Mouse (Mus musculus) heart, postnatal 0 days (tissue): ENCODE data around the gene Mid1. TPM values are rescaled to one million over a fixed set of nuclear protein-coding genes. Genes with fewer than 3 reads are reported as not detected.

ENCODE experiments used
- ATAC-seq: fragments of 200-750 bp; cut with Nextera tagmentation; 2 replicates; pipeline ENCODE4 v1.8.0; 2017; ENCODE audit warnings: low read depth, moderate number of reproducible peaks, moderate library complexity; ENCODE audit not compliant: insufficient read depth
- DNase-seq: peaks from one replicate; pipeline ENCODE4 v3.0.0-alpha.2; 2016; ENCODE audit warnings: low spot score
- H3K27ac ChIP-seq: fragments of 300-500 bp; sonication (generic); 2 replicates; pipeline ENCODE4 v1.5.1; 2014; ENCODE audit warnings: low read depth, mild to moderate bottlenecking
- H3K27me3 ChIP-seq: fragments of 300-500 bp; sonication (generic); 2 replicates; pipeline ENCODE4 v1.6.1; 2014; ENCODE audit warnings: low read length, mixed read lengths; ENCODE audit not compliant: control insufficient read depth, insufficient read depth
- H3K36me3 ChIP-seq: fragments of 300-500 bp; sonication (generic); replicated peaks from 2 replicates; pipeline ENCODE4 v1.6.1; 2014; ENCODE audit warnings: low read length, mixed read lengths; ENCODE audit not compliant: control insufficient read depth, insufficient read depth
- H3K4me1 ChIP-seq: fragments of 300-500 bp; sonication (generic); 2 replicates; pipeline ENCODE4 v1.6.1; 2014; ENCODE audit warnings: antibody characterized with exemption; ENCODE audit not compliant: control insufficient read depth, insufficient read depth
- H3K4me2 ChIP-seq: fragments of 300-500 bp; sonication (generic); 2 replicates; pipeline ENCODE4 v1.6.1; 2014; ENCODE audit warnings: low read depth, mild to moderate bottlenecking, low read length, moderate library complexity
- H3K4me3 ChIP-seq: fragments of 300-500 bp; sonication (generic); 2 replicates; pipeline ENCODE4 v1.5.1; 2014; ENCODE audit warnings: low read depth, low read length
- H3K9ac ChIP-seq: fragments of 300-500 bp; sonication (generic); replicated peaks from 2 replicates; pipeline ENCODE4 v1.6.1; 2014; ENCODE audit warnings: low read depth, low read length, mixed read lengths
- H3K9me3 ChIP-seq: fragments of 300-500 bp; sonication (generic); replicated peaks from 2 replicates; pipeline ENCODE4 v1.6.1; 2016; ENCODE audit warnings: low read length; ENCODE audit not compliant: control insufficient read depth
- CTCF ChIP-seq: IDR thresholded peaks from 2 replicates; pipeline ENCODE4 v1.5.1; 2016; ENCODE audit warnings: antibody characterized with exemption, control low read depth, low read depth
- EP300 ChIP-seq: IDR thresholded peaks from 2 replicates; pipeline ENCODE4 v1.6.1; 2016; ENCODE audit warnings: antibody characterized with exemption, low read depth
- WGBS: fragments of 180-500 bp; shearing (Covaris S2); extraction: QIAGEN DNeasy Blood & Tissue Kit; methylation state at CpG from one replicate; pipeline ENCODE4 v1.1.7; 2014; 5-methylcytosine and 5-hydroxymethylcytosine counted together
- polyA plus RNA-seq: library from polyadenylated mRNA; unstranded; fragments of >200 nt; fragmentation: Nextera tagmentation; extraction: Ambion mirVana; gene quantifications from 2 replicates; pipeline ENCODE4 v1.2.1, GENCODE M21; 2015
- total RNA-seq: library from RNA; depleted of rRNA; stranded (reverse); fragments of >200 nt; gene quantifications from 2 replicates; pipeline ENCODE4 v1.2.3, GENCODE M21; 2014; ENCODE audit warnings: low replicate concordance; rRNA removed

Gene Mid1
- total RNA-seq (10.6 TPM in 2 replicates), polyA plus RNA-seq (2.8 and 2.9 TPM in 2 replicates)

DNA sequence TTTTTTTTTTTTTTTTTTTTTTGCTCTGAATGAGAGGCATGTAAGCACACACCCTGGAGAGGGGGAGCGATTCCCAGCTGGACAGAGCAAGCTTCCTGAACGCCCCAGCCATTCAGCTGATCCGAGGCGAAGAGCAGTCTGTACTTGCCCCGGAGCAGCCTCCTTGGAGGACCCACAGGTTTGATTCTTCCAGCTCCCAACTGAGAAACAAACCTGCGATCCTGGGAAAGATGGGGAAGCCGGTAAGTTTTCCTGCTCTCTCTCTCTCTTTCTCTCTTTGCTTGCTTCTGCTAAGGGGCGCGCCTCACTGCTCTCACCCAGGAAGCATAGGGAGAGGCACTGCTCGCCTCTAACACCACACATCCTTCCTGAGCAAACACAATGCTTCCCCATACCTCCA is at the start of gene Mid1:
TSS of gene Mid1 (plus strand) at position 69 of the 400 bp plus-strand sequence.
- peak; percentile 81 for ATAC-seq
- H3K4me3 ChIP-seq = peak within 1 kb of the TSS; percentile 51
- peak within 1 kb of the TSS; percentile 54 for H3K9ac ChIP-seq
- no peaks in the 10 kb centered on the region for H3K9me3 ChIP-seq
- no peaks in the 10 kb centered on the region for H3K27me3 ChIP-seq
- H3K4me2 ChIP-seq = peak within 1 kb of the TSS; percentile 56
- peak within 1 kb of the TSS; percentile 63 for H3K27ac ChIP-seq
- H3K4me1 ChIP-seq = no peaks in the 10 kb centered on the region
- WGBS = 10% methylated on average over 10 of the region's 10 CpGs
- peak; percentile 22 for DNase-seq
- no peaks in the 10 kb centered on the region for H3K36me3 ChIP-seq
- TF ChIP-seq CTCF (no peak), EP300 (no peak)

DNA sequence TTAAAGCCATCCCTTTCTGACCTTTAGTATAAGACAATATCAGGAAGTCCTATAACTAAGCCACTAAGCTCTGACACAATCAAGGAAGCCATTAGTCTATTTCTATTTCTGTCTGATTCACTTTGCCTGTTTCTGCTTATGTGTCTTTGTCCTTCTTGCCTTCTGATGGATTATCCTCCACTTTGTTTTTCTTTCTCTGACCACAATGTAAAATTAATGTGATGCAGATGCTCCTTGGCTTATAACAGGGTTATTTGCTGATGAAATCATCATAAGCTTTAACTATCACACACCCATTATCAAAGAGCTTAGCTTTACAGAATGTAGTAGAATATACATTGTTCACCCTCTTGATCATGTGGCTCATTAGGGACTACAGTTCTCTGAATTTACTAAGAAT is 11.9 kb upstream of the Mid1 start:
- Histone ChIP-seq H3K27ac (no peak overlapping the region), H3K9me3 (no peaks in the 10 kb centered on the region), H3K4me3 (no peak overlapping the region), H3K4me2 (no peak overlapping the region), H3K27me3 (no peaks in the 10 kb centered on the region), H3K4me1 (no peaks in the 10 kb centered on the region), H3K9ac (no peak overlapping the region), H3K36me3 (no peaks in the 10 kb centered on the region)
- TF ChIP-seq EP300 (no peak), CTCF (no peak)
- ATAC-seq (no peak), DNase-seq (no peak)

GRCm38 (mm10) chrX:169676313-169676712 is 8.7 kb upstream of the Mid1 start:
- H3K9ac ChIP-seq = no peak overlapping the region
- WGBS = 20% methylated on average over 4 of the region's 4 CpGs
- H3K4me3 ChIP-seq = no peak overlapping the region
- H3K9me3 ChIP-seq = no peaks in the 10 kb centered on the region
- no peaks in the 10 kb centered on the region for H3K27me3 ChIP-seq
- ATAC-seq (no peak), DNase-seq (no peak)
- no peaks in the 10 kb centered on the region for H3K4me1 ChIP-seq
- H3K36me3 ChIP-seq = no peaks in the 10 kb centered on the region
- H3K27ac ChIP-seq = no peak overlapping the region
- TF ChIP-seq CTCF = no peak
- TF ChIP-seq EP300 = no peak
- no peak overlapping the region for H3K4me2 ChIP-seq

GRCm38 (mm10) chrX:169685731-169686130 is 732 bp downstream of the Mid1 start:
- Histone ChIP-seq H3K4me2 (peak overlapping the region; percentile 56), H3K4me3 (peak overlapping the region; percentile 51), H3K27me3 (no peaks in the 10 kb centered on the region), H3K4me1 (no peaks in the 10 kb centered on the region), H3K36me3 (no peaks in the 10 kb centered on the region), H3K27ac (peak overlapping the region; percentile 63), H3K9me3 (no peaks in the 10 kb centered on the region), H3K9ac (peak overlapping the region; percentile 54)
- WGBS = 28% methylated on average over 8 of the region's 8 CpGs
- ATAC-seq (no peak), DNase-seq (no peak)
- TF ChIP-seq EP300 = no peak
- no peak for TF ChIP-seq CTCF

- Histone ChIP-seq H3K4me1 (no peaks in the 10 kb centered on the region), H3K4me3 (no peak overlapping the region), H3K36me3 (no peaks in the 10 kb centered on the region), H3K27me3 (no peaks in the 10 kb centered on the region), H3K9me3 (no peaks in the 10 kb centered on the region), H3K27ac (peak overlapping the region; percentile 69), H3K4me2 (no peak overlapping the region), H3K9ac (no peak overlapping the region)
- TF ChIP-seq CTCF (no peak), EP300 (no peak)
- no peak for ATAC-seq
- no peak for DNase-seq
- WGBS = 47% methylated on average over 2 of the region's 2 CpGs
Measured at GRCm38 (mm10) chrX:169691217-169691616, 6.2 kb downstream of the Mid1 start.

- WGBS = 39% methylated on average over 2 of the region's 2 CpGs
- Histone ChIP-seq H3K27ac (peak overlapping the region; percentile 69), H3K36me3 (no peaks in the 10 kb centered on the region), H3K4me1 (no peaks in the 10 kb centered on the region), H3K9ac (no peak overlapping the region), H3K27me3 (no peaks in the 10 kb centered on the region), H3K9me3 (no peaks in the 10 kb centered on the region), H3K4me3 (no peak overlapping the region), H3K4me2 (no peak overlapping the region)
- TF ChIP-seq EP300 (no peak), CTCF (no peak)
- ATAC-seq (peak; percentile 55), DNase-seq (peak; percentile 45)
Measured at GRCm38 (mm10) chrX:169691675-169692074, 6.7 kb downstream of the Mid1 start.
